Mouse (Mus musculus): ENCODE measurements around the gene Herc6. TPM values are rescaled to one million over a fixed set of nuclear protein-coding genes. Genes with fewer than 3 reads are reported as not detected.

The Herc6 gene
- 1.5 and 3.7 TPM in 2 replicates for polyA plus RNA-seq (2015; fragmentation: Nextera tagmentation; extraction: Ambion mirVana)

- Histone ChIP-seq H3K27ac (replicated peaks) (no peak within 1 kb of the TSS), H3K27me3 (replicated peaks) (no peaks in the 10 kb centered on the region), H3K9ac (replicated peaks) (peak within 1 kb of the TSS; percentile 45), H3K4me3 (replicated peaks) (peak within 1 kb of the TSS; percentile 35), H3K4me2 (peak within 1 kb of the TSS; percentile 57), H3K4me1 (no peaks in the 10 kb centered on the region), H3K36me3 (no peaks in the 10 kb centered on the region), H3K9me3 (replicated peaks) (no peaks in the 10 kb centered on the region)
- WGBS, result 4% methylated on average over 16 of the region's 16 CpGs
- ATAC-seq (ENCODE audit: low FRiP score), result peak; percentile 73
Observed at GRCm38 (mm10) chr6:57580881-57581548, at the start of gene Herc6. Gene Herc6 (plus strand): TSS chr6:57581000.

DNA sequence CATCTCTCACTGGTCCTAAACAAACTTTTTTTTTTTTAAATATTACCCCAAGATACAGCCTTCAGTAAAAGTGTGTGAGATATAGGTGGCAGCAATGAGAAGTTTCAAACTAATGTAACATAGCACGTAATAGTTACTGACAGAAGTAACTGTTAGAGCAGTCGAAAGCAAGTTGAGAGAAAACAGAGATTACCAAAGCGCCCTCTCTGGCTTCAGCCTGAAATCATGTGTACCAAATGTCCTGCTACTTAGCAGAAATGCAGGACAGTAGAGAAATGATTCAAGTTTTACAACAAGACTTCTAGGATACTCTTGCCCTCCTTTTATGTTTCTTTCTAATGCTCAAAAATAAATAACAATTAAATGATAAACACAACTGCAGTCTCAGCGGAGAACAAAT, 49.8 kb upstream of the Herc6 start:
- Histone ChIP-seq H3K36me3 (no peaks in the 10 kb centered on the region), H3K4me2 (no peak overlapping the region), H3K9me3 (replicated peaks) (no peaks in the 10 kb centered on the region), H3K4me3 (replicated peaks) (no peak overlapping the region), H3K9ac (replicated peaks) (no peak overlapping the region), H3K27me3 (replicated peaks) (no peaks in the 10 kb centered on the region), H3K4me1 (peaks cover 13% of the 10 kb centered on the region), H3K27ac (replicated peaks) (no peak overlapping the region)
- WGBS, result 81% methylated on average over 4 of the region's 4 CpGs
- ATAC-seq (ENCODE audit: low FRiP score), result no peak

DNA sequence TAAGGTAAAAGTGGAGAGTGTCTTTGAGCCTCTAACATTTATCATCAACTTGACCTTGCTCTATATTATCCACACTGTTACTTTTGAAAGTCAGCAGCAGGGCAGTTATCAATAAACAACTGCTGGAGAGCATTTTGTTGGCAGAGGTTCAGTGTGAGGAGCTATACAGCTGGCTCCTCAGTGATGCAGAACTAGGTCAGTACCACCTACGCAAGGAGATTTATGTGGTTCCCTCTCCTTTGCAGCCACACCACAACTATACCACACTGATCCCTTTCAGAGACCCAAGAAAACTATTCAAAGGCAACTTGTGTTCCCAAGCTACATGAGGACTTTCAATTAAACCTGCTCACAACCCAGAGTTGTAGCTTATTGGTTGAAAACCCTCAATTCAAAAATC, 49.4 kb upstream of the Herc6 start:
- WGBS, result 77% methylated on average over 1 of the region's 1 CpGs
- H3K9ac ChIP-seq (replicated peaks), result no peak overlapping the region
- H3K36me3 ChIP-seq, result no peaks in the 10 kb centered on the region
- no peaks in the 10 kb centered on the region for H3K27me3 ChIP-seq (replicated peaks)
- ATAC-seq (ENCODE audit: low FRiP score), result no peak
- no peak overlapping the region for H3K4me3 ChIP-seq (replicated peaks)
- peaks cover 13% of the 10 kb centered on the region for H3K4me1 ChIP-seq
- H3K27ac ChIP-seq (replicated peaks), result no peak overlapping the region
- H3K4me2 ChIP-seq, result no peak overlapping the region
- H3K9me3 ChIP-seq (replicated peaks), result no peaks in the 10 kb centered on the region

- no peak overlapping the region for H3K9ac ChIP-seq (replicated peaks)
- H3K4me1 ChIP-seq, result peaks cover 13% of the 10 kb centered on the region
- 90% methylated on average over 1 of the region's 1 CpGs for WGBS
- no peak for ATAC-seq (ENCODE audit: low FRiP score)
- H3K4me3 ChIP-seq (replicated peaks), result no peak overlapping the region
- no peak overlapping the region for H3K4me2 ChIP-seq
- no peaks in the 10 kb centered on the region for H3K9me3 ChIP-seq (replicated peaks)
- no peaks in the 10 kb centered on the region for H3K27me3 ChIP-seq (replicated peaks)
- no peak overlapping the region for H3K27ac ChIP-seq (replicated peaks)
- H3K36me3 ChIP-seq, result no peaks in the 10 kb centered on the region
Observed at GRCm38 (mm10) chr6:57532022-57532421, 48.8 kb upstream of the Herc6 start.

GRCm38 (mm10) chr6:57533410-57533809, 47.4 kb upstream of the Herc6 start:
- H3K36me3 ChIP-seq, result no peaks in the 10 kb centered on the region
- H3K9ac ChIP-seq (replicated peaks), result 0 out of 2 replicates have a peak overlapping the region, but pooled peaks have one; percentile 80
- 0 out of 2 replicates have a peak overlapping the region, but pooled peaks have one; percentile 89 for H3K27ac ChIP-seq (replicated peaks)
- 67% methylated on average over 2 of the region's 2 CpGs for WGBS
- ATAC-seq (ENCODE audit: low FRiP score), result no peak
- peak overlapping the region; percentile 84 for H3K4me2 ChIP-seq
- no peaks in the 10 kb centered on the region for H3K9me3 ChIP-seq (replicated peaks)
- peak overlapping the region; percentile 82 for H3K4me3 ChIP-seq (replicated peaks)
- no peaks in the 10 kb centered on the region for H3K27me3 ChIP-seq (replicated peaks)
- peaks cover 13% of the 10 kb centered on the region for H3K4me1 ChIP-seq

DNA sequence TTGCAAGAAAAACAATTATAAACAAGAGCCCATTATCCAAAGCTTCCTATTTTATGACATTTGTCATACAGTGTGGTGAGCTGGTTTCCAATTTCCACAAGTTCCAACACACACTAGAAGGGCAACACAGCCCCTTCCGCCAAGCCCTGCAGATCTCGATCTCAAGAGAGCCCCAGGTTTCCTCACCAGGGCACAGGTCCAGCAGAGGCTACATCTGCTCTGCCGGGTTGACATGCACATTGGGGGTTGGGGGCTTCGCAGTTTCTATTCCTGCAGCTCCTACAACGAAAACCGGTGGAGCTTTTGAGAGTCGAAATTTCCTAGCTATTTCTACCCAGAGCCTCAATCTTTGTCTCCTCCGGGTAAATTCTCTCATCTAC, 46.6 kb upstream of the Herc6 start:
- peak overlapping the region; percentile 80 for H3K9ac ChIP-seq (replicated peaks)
- no peaks in the 10 kb centered on the region for H3K9me3 ChIP-seq (replicated peaks)
- peak overlapping the region; percentile 82 for H3K4me3 ChIP-seq (replicated peaks)
- peak overlapping the region; percentile 84 for H3K4me2 ChIP-seq
- 3% methylated on average over 8 of the region's 8 CpGs for WGBS
- no peaks in the 10 kb centered on the region for H3K27me3 ChIP-seq (replicated peaks)
- peaks cover 13% of the 10 kb centered on the region for H3K4me1 ChIP-seq
- peak overlapping the region; percentile 89 for H3K27ac ChIP-seq (replicated peaks)
- no peak for ATAC-seq (ENCODE audit: low FRiP score)
- H3K36me3 ChIP-seq, result no peaks in the 10 kb centered on the region

DNA sequence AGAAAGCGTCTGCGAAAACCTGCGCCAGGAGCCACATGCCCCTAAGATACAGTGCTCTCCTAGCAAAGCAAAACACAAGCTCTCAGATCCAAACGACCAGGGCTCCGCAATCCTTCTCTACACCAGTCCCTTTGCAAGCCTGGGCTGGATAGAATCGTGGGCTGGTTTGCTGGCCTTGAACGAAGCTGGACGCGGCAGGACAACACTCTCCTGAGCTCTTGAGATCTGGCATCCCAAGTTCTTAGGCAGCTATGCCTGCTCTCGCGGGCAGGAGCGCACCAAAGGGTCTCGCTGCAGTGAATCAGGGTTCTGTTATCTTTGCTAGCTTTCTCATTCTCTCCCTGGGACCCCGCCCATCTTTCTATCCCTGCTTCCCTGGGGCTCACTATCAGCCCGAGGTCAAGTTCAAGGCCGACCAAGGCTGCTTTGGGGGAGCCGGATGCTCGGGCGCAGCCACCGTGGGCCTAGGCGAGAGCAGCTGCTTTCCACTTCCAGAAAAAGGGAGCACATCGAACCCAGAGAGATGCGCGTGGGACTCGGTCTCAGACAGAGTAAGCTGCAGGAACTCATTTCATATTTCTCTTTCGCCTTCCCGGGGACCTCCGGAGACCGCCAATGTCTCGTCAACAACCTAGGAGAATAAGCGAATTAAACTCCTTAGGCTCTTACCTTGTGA, 46.1 kb upstream of the Herc6 start:
- Histone ChIP-seq H3K4me3 (replicated peaks) (peak overlapping the region; percentile 82), H3K9me3 (replicated peaks) (no peaks in the 10 kb centered on the region), H3K27me3 (replicated peaks) (no peaks in the 10 kb centered on the region), H3K27ac (replicated peaks) (peak overlapping the region; percentile 89), H3K36me3 (no peaks in the 10 kb centered on the region), H3K9ac (replicated peaks) (peak overlapping the region; percentile 80), H3K4me2 (peak overlapping the region; percentile 84), H3K4me1 (peaks cover 13% of the 10 kb centered on the region)
- WGBS, result under 1% methylated on average over 31 of the region's 31 CpGs
- ATAC-seq (ENCODE audit: low FRiP score), result peak; percentile 64

GRCm38 (mm10) chr6:57535386-57535936, 45.3 kb upstream of the Herc6 start, which contains the start of gene Ppm1k:
Gene Ppm1k (minus strand): TSS chr6:57535468.
- Histone ChIP-seq H3K27me3 (replicated peaks) (no peaks in the 10 kb centered on the region), H3K27ac (replicated peaks) (peak within 1 kb of the TSS; percentile 89), H3K36me3 (no peaks in the 10 kb centered on the region), H3K4me2 (peak within 1 kb of the TSS; percentile 84), H3K4me1 (peaks cover 13% of the 10 kb centered on the region), H3K9ac (replicated peaks) (peak within 1 kb of the TSS; percentile 80), H3K4me3 (replicated peaks) (peak within 1 kb of the TSS; percentile 82), H3K9me3 (replicated peaks) (no peaks in the 10 kb centered on the region)
- WGBS, result under 1% methylated on average over 24 of the region's 24 CpGs
- peak; percentile 97 for ATAC-seq (ENCODE audit: low FRiP score)

GRCm38 (mm10) chr6:57535971-57536669, 44.7 kb upstream of the Herc6 start:
- Histone ChIP-seq H3K9me3 (replicated peaks) (no peaks in the 10 kb centered on the region), H3K4me2 (peak overlapping the region; percentile 84), H3K27ac (replicated peaks) (peak overlapping the region; percentile 89), H3K27me3 (replicated peaks) (no peaks in the 10 kb centered on the region), H3K4me3 (replicated peaks) (peak overlapping the region; percentile 82), H3K9ac (replicated peaks) (peak overlapping the region; percentile 49), H3K4me1 (peaks cover 13% of the 10 kb centered on the region), H3K36me3 (no peaks in the 10 kb centered on the region)
- peak; percentile 54 for ATAC-seq (ENCODE audit: low FRiP score)
- WGBS, result 26% methylated on average over 14 of the region's 14 CpGs

- H3K4me2 ChIP-seq, result no peak overlapping the region
- no peaks in the 10 kb centered on the region for H3K27me3 ChIP-seq (replicated peaks)
- no peak overlapping the region for H3K4me3 ChIP-seq (replicated peaks)
- H3K9ac ChIP-seq (replicated peaks), result no peak overlapping the region
- H3K36me3 ChIP-seq, result no peaks in the 10 kb centered on the region
- H3K27ac ChIP-seq (replicated peaks), result no peak overlapping the region
- WGBS, result 94% methylated on average over 5 of the region's 5 CpGs
- no peaks in the 10 kb centered on the region for H3K9me3 ChIP-seq (replicated peaks)
- H3K4me1 ChIP-seq, result peaks cover 13% of the 10 kb centered on the region
- ATAC-seq (ENCODE audit: low FRiP score), result no peak
Observed at GRCm38 (mm10) chr6:57537887-57538286, 42.9 kb upstream of the Herc6 start.

GRCm38 (mm10) chr6:57540950-57541498, 39.8 kb upstream of the Herc6 start:
- Histone ChIP-seq H3K4me3 (replicated peaks) (no peak overlapping the region), H3K4me2 (no peak overlapping the region), H3K36me3 (no peaks in the 10 kb centered on the region), H3K4me1 (no peaks in the 10 kb centered on the region), H3K27me3 (replicated peaks) (no peaks in the 10 kb centered on the region), H3K27ac (replicated peaks) (no peak overlapping the region), H3K9ac (replicated peaks) (no peak overlapping the region), H3K9me3 (replicated peaks) (no peaks in the 10 kb centered on the region)
- WGBS, result 87% methylated on average over 5 of the region's 5 CpGs
- ATAC-seq (ENCODE audit: low FRiP score), result no peak

All from neural tube, embryonic 15.5 days (tissue).